Mouse (Mus musculus) retina, embryonic 14.5 days (tissue): ENCODE results near the gene Ciao2b.
A peak's percentile ranks its signal among the peaks of the same experiment; 100 is the strongest.
"Not testable (repeated sequence)": the region's sequence is repeated elsewhere in the genome, so short reads cannot be mapped to it uniquely, and the experiment has no call there.

Experiments
- DNase-seq: peaks from one replicate; pipeline ENCODE4 v3.0.0-alpha.2; 2015; ENCODE audit warnings: low spot score

Ciao2b gene

GRCm38 (mm10) chr8:104641426-104642323 is at the start of gene Ciao2b:
Ciao2b (minus strand) TSS chr8:104641965.
- peak; percentile 88 for DNase-seq

DNA sequence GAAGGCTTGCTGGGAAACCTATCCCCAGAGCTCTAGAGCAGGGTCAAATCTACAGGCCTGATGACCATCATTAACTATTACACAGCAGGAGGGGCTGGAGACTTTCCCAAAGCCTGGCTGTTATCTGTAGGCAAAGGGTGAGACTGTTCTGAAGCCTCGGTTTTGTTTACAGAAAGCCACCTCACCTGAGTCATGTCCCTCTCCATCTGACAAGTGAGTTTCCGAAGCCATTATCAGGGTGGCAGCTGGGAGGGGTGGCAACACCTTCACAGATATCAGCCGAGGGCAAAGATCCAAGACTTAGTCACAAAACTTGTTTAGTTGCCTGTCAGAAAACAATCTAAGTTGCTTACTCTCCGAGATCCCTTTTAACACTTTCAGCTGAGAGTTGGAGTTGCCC is 46.7 kb upstream of the Ciao2b start:
- no peak for DNase-seq

DNA sequence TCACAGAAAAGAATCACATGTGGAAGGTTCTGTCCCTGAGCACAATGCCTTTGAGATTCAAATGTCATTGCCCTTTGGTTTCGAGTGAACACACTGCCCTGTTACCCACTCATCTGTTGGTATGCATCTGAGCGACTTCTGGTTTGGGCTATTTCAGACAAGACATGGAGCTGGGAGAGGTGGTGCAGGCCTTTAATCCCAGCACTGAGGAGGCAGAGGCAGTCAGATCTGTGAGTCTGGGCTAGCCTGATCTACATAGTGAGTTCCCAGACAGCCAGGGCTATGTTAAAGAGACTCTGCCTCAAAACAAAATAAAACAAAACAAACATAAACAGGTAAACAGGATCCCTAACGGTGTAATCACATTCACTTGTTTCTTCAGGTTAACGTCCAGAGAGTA is 13.8 kb upstream of the Ciao2b start:
- no peak for DNase-seq

DNA sequence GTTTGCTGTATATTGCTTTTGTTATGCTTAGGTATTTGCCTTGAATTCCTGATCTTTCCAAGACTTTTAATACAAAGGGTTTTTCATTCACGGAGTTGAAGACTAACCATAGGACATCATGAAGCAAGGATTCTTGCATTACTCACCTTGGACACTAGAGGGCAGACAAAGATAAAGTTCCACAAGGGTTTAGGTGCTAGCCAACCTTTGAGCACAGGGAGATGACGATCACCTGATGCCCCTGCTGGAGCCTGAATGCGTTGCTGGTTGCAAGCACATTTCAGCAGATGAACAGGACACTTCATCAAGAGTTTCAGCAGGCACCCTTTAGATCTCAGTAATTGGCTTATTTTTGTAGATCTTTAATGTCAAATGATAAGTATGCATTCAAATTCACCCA is 13.2 kb upstream of the Ciao2b start:
- peak; percentile 95 for DNase-seq

DNA sequence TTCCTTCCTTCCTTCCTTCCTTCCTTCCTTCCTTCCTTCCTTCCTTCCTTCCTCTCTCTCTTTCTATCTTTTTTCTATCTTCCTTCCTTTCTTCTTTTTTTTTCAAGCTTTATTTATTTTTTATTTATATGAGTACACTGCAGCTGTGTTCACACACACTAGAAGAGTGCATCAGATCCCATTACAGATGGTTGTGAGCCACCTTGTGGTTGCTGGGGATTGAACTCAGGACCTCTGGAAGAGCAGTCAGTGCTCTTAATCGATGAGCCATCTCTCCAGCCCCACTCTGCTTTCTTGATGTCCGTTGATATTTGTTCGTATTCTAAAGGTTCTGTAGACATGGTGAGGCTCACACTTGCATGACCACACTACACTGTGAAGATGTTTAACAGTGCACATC is 2.4 kb upstream of the Ciao2b start:
- DNase-seq: not testable (repeated sequence)

DNA sequence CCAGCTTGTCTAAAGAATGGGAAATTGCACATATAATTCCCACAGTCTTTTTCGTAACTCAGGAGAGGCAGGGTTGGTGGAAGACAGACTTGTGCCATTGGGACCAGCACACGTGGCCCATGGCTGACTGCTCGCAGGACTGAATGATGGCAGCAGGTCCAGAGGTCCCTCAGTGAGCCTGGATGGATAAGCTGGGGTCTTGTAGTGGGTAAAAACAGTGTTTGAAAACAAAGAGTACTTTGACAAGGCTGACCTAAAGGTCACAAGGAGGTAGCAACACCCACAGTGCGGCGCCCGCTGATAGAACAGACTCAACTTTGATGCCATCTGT is 524 bp upstream of the Ciao2b start:
- no peak for DNase-seq

DNA sequence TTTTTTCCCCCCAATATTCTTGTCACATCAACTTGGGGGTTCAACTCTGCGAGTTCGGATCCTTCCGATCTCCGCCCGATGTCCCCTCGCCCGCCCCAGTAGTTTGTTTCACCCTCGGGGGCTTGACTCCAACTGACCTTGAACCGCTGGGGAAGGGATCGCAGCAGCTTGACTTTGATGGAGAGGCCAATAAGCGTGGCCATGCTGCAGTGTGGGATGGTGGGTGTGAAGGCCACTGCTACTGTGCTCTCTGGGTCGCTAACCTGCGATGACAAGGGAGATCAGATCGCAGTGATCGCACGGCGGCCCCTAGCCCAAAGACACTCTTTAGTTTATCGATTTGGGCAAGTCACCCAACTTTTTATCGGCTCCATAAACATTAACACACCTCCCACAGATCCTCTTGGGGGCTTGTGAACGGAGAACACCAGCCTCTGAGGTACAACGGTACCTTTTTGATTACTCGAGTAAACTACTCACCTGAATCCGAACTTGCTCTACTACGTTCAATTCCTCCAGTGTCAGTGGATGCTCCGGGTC is 864 bp downstream of the Ciao2b start:
- DNase-seq: no peak

DNA sequence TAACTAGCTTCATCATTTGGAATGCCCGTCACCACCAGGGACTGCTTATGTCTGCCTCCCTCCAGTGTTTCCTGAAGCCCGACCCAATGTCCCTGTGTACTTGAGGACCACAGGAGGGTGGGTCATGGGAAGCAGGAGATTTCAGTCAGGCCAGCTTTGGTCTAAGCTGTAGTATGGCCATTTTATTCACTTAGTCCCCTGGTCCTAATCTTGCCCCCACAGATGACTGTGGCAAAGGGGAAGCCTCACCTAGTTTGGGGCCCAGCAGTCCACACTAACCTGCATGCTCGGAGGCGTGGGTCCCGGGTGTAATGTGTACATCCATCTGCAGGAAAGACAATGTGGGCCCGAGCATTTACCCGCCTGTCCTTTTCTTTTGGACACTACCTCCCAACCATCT is 1.5 kb downstream of the Ciao2b start:
- no peak for DNase-seq

DNA sequence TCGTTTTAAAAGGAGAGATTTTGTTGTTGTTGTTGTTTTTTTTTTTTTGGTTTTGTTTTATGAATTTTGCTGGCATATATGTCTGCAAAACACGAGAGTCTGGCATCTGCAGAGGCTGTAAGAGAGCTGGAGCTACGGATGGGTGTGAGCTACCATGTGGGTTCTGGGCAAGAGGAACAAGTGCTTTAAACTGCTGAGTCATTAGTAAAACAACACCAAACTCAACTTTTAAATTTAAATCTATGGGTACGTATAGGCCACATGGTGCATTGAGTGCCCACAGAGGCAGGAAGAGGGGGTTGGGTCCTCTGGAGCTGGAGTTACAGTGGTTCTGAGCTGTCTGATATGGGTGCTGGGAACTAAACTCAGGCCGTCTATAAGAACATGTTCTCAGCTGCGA is 3.8 kb downstream of the Ciao2b start:
- no peak for DNase-seq

DNA sequence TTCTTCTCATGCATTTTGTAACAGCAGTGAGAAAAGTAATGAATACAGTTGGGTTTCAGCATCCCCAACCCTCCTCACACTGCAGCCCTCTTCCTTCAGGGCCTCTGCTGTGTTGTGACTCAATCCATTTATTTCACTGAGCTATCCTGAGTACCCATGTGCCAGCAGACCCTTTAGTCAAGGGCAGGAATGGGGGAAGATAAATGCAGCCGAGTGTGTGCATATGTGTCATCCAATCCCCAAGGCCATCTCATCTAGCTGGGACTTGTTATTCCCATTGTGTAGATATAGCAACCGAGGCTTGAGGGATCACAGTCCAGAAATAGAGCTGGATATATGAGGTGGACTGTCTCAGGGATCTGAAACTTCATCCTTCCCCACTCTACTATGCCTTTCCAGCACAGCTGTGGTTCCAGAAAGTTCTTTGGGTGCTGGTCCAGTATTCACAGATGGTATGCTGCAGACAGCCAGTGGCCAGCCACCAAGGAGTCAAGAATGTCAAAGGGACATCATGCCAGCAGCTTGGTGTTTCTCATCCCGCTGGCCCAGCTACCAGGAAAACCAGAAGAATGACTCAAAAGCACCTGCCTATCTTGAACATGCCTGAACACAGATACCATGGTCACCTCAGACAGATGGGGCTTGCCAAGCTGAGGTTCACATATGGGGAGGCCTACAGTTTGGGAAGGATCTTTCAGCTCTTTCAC is 6.6 kb downstream of the Ciao2b start:
- DNase-seq: no peak

DNA sequence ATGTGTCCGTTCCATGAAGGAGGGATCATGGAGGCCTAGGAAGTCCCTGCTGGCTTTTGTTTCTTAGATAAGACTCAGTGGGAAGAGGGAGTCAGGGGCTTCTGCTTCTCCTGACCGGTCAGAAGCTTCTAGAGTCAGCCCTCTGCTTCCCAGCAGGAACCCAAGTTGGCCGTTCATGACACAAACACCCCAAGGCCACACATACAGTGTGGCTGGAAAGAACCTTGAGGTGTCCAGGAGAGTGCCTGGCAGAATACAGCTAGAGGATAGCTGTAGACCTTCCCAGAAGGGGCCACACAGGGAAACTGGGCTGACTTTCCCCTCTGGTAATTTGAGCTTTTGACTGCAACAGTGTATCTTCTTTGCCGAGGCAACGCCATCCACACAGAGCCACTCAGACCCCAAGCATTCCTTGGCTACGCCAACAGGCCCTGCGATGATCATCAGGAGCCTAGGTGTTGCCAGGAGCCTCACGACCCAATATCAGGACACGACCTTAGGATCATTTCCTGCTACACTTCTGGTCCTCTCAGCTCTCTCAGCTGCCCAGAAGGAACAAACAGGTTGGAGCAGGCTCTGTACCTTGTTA is 8.5 kb downstream of the Ciao2b start:
- DNase-seq: no peak

GRCm38 (mm10) chr8:104632486-104632885 is 9.3 kb downstream of the Ciao2b start:
- no peak for DNase-seq

- no peak for DNase-seq
Measured at GRCm38 (mm10) chr8:104631975-104632374, 9.8 kb downstream of the Ciao2b start.

GRCm38 (mm10) chr8:104630981-104631663 is 10.6 kb downstream of the Ciao2b start, which contains the start of gene Rrad:
Rrad (minus strand) TSS chr8:104631327.
- DNase-seq: peak; percentile 53

DNA sequence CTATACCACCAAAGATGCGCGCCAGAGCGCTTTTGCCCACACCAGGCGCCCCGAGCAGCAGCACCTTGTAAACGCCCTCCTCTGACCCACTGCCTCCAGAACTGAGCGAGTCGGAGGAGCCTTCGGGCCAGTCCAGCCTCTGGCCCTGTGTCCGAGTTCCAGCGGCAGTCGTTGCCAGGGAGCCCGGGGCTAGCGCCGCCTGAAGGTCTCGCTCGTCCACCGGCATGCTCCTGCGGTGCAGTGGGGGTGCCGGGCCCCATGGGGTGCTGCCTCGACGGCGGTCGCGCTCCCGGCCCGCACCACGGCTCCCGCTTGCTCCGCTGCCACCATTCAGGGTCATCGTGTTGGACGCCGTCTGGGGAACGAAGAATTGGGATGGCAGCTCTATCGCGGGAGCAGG is 11.2 kb downstream of the Ciao2b start:
- DNase-seq: peak; percentile 32

GRCm38 (mm10) chr8:104630111-104630479 is 11.7 kb downstream of the Ciao2b start:
- DNase-seq: no peak

DNA sequence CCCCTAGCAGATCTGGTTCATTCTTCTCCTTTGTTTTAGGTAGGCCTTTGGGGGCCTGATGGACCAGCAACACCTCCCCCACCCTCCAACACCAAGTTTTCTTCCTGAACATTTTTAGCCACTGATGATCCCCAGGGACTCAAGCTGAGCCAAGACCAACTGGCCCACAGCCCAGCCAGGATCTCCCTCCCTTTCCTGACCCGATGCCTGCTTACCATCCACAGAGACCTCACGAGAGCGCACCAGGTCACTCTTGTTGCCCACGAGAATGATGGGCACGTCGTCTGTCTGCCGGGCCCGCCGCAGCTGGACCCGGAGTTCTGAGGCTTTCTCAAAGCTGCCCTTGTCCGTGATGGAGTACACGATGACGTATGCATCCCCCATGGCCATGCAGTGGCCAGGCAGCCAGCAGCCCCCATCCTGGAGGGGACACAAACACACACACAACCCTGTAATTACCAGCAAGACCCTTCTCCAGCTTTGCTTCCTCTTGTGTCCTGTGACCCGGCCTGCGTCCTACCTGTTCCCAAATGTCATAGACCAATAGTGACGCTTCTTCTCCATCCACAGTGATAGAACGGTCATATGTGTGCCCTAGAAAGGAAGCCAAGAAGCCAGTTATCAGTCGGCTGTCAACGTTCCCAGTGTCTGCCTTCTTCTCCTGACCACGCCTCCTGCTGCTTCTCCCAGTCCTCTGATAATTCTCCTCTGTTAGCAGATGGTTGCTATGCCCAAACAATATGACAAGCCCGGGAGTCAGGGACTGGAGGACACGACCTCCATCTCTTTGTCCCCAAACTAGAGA is 12.3 kb downstream of the Ciao2b start:
- no peak for DNase-seq

GRCm38 (mm10) chr8:104628402-104628801 is 13.4 kb downstream of the Ciao2b start:
- no peak for DNase-seq

- no peak for DNase-seq
Measured at GRCm38 (mm10) chr8:104627065-104627740, 14.6 kb downstream of the Ciao2b start.

DNA sequence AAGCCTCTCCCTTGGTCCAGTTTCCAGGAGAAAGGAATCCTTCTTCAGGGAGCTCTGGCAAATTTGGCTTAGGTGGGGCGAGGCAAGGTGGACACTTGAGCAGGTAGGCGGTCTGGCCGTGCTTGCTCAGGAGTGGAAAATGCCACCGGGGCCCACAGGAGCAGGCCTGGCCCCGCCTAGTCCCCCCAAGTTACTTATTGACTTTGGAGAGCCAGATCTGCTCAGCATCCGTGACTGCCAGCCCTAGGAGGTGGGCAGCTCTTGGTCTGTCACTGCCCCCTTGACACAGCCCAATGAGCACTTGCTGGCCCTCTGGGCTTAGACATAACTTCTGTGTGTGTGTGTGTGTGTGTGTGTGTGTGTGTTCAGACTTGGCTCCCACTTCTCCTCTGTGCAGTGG is 17.6 kb downstream of the Ciao2b start, which contains the start of gene Cdh16:
Gene Cdh16, minus strand, starts transcription at position 236 of the 400 bp plus-strand sequence.
- DNase-seq: no peak

GRCm38 (mm10) chr8:104620765-104621164 is 21.0 kb downstream of the Ciao2b start:
- DNase-seq: no peak
